Mouse (Mus musculus): Measurements from ENCODE around the gene F11r. TPM values are rescaled to one million over a fixed set of nuclear protein-coding genes. Genes with fewer than 3 reads are reported as not detected.

The F11r gene
- polyA plus RNA-seq, 1 experiment from 2014 or later, result 9.4 TPM

- no peaks in the 10 kb centered on the region for H3K36me3 ChIP-seq (replicated peaks)
- 0 out of 2 replicates have a peak, but pooled peaks cover 3% of the 10 kb centered on the region for H3K9me3 ChIP-seq
- H3K4me1 ChIP-seq, result peaks cover 9% of the 10 kb centered on the region
- 56% methylated on average over 9 of the region's 9 CpGs for WGBS
- H3K9ac ChIP-seq, result no peak overlapping the region
- no peak overlapping the region for H3K4me3 ChIP-seq
- no peak for ATAC-seq (replicated peaks)
- H3K27me3 ChIP-seq (replicated peaks), result peaks cover 38% of the 10 kb centered on the region
- H3K27ac ChIP-seq, result 0 out of 2 replicates have a peak overlapping the region, but pooled peaks have one; percentile 11
- H3K4me2 ChIP-seq, result no peak overlapping the region
Measured at GRCm38 (mm10) chr1:171440025-171440725, 2.8 kb downstream of the F11r start.

GRCm38 (mm10) chr1:171441466-171442412 lies 4.4 kb downstream of the F11r start:
- no peaks in the 10 kb centered on the region for H3K36me3 ChIP-seq (replicated peaks)
- H3K9ac ChIP-seq, result no peak overlapping the region
- ATAC-seq (replicated peaks), result no peak
- 65% methylated on average over 7 of the region's 7 CpGs for WGBS
- peaks cover 32% of the 10 kb centered on the region for H3K27me3 ChIP-seq (replicated peaks)
- no peak overlapping the region for H3K4me3 ChIP-seq
- no peak overlapping the region for H3K4me2 ChIP-seq
- 0 out of 2 replicates have a peak, but pooled peaks cover 3% of the 10 kb centered on the region for H3K9me3 ChIP-seq
- no peak overlapping the region for H3K27ac ChIP-seq
- H3K4me1 ChIP-seq, result peaks cover 9% of the 10 kb centered on the region

GRCm38 (mm10) chr1:171442413-171442760 lies 5.1 kb downstream of the F11r start:
- 50% methylated on average over 8 of the region's 8 CpGs for WGBS
- no peak for ATAC-seq (replicated peaks)
- H3K9ac ChIP-seq, result no peak overlapping the region
- H3K36me3 ChIP-seq (replicated peaks), result no peaks in the 10 kb centered on the region
- H3K4me1 ChIP-seq, result peaks cover 5% of the 10 kb centered on the region
- H3K4me3 ChIP-seq, result no peak overlapping the region
- H3K27ac ChIP-seq, result no peak overlapping the region
- H3K27me3 ChIP-seq (replicated peaks), result peaks cover 26% of the 10 kb centered on the region
- no peak overlapping the region for H3K4me2 ChIP-seq
- 0 out of 2 replicates have a peak, but pooled peaks cover 3% of the 10 kb centered on the region for H3K9me3 ChIP-seq

- H3K27ac ChIP-seq, result no peak overlapping the region
- no peaks in the 10 kb centered on the region for H3K27me3 ChIP-seq (replicated peaks)
- H3K36me3 ChIP-seq (replicated peaks), result no peaks in the 10 kb centered on the region
- no peak for ATAC-seq (replicated peaks)
- no peak overlapping the region for H3K4me2 ChIP-seq
- H3K9me3 ChIP-seq, result 0 out of 2 replicates have a peak, but pooled peaks cover 3% of the 10 kb centered on the region
- H3K9ac ChIP-seq, result no peak overlapping the region
- WGBS, result 92% methylated on average over 5 of the region's 5 CpGs
- no peaks in the 10 kb centered on the region for H3K4me1 ChIP-seq
- H3K4me3 ChIP-seq, result no peak overlapping the region
Measured at GRCm38 (mm10) chr1:171445050-171445449, 7.7 kb downstream of the F11r start.

GRCm38 (mm10) chr1:171446854-171447253 lies 9.5 kb downstream of the F11r start:
- Histone ChIP-seq H3K4me3 (no peak overlapping the region), H3K4me1 (no peaks in the 10 kb centered on the region), H3K27ac (no peak overlapping the region), H3K9ac (no peak overlapping the region), H3K27me3 (replicated peaks) (no peaks in the 10 kb centered on the region), H3K9me3 (0 out of 2 replicates have a peak, but pooled peaks cover 3% of the 10 kb centered on the region), H3K4me2 (no peak overlapping the region), H3K36me3 (replicated peaks) (no peaks in the 10 kb centered on the region)
- WGBS, result 82% methylated on average over 7 of the region's 7 CpGs
- no peak for ATAC-seq (replicated peaks)

GRCm38 (mm10) chr1:171447692-171448091 lies 10.4 kb downstream of the F11r start:
- Histone ChIP-seq H3K27ac (no peak overlapping the region), H3K4me1 (no peaks in the 10 kb centered on the region), H3K36me3 (replicated peaks) (no peaks in the 10 kb centered on the region), H3K9ac (no peak overlapping the region), H3K4me3 (no peak overlapping the region), H3K9me3 (0 out of 2 replicates have a peak, but pooled peaks cover 3% of the 10 kb centered on the region), H3K4me2 (no peak overlapping the region), H3K27me3 (replicated peaks) (no peaks in the 10 kb centered on the region)
- 81% methylated on average over 10 of the region's 10 CpGs for WGBS
- no peak for ATAC-seq (replicated peaks)

- H3K4me2 ChIP-seq, result no peak overlapping the region
- no peaks in the 10 kb centered on the region for H3K9me3 ChIP-seq
- ATAC-seq (replicated peaks), result no peak
- H3K9ac ChIP-seq, result no peak overlapping the region
- H3K4me3 ChIP-seq, result no peak overlapping the region
- no peak overlapping the region for H3K27ac ChIP-seq
- no peaks in the 10 kb centered on the region for H3K36me3 ChIP-seq (replicated peaks)
- WGBS, result 89% methylated on average over 11 of the region's 11 CpGs
- H3K4me1 ChIP-seq, result no peaks in the 10 kb centered on the region
- H3K27me3 ChIP-seq (replicated peaks), result no peaks in the 10 kb centered on the region
Measured at GRCm38 (mm10) chr1:171450062-171450461, 12.7 kb downstream of the F11r start.

GRCm38 (mm10) chr1:171451001-171451400 lies 13.7 kb downstream of the F11r start:
- Histone ChIP-seq H3K9ac (no peak overlapping the region), H3K36me3 (replicated peaks) (no peaks in the 10 kb centered on the region), H3K27ac (no peak overlapping the region), H3K4me3 (no peak overlapping the region), H3K4me2 (no peak overlapping the region), H3K4me1 (no peaks in the 10 kb centered on the region), H3K9me3 (no peaks in the 10 kb centered on the region), H3K27me3 (replicated peaks) (no peaks in the 10 kb centered on the region)
- ATAC-seq (replicated peaks), result no peak
- WGBS, result 84% methylated on average over 10 of the region's 10 CpGs

GRCm38 (mm10) chr1:171452522-171452921 lies 15.2 kb downstream of the F11r start:
- ATAC-seq (replicated peaks), result no peak
- no peak overlapping the region for H3K4me2 ChIP-seq
- WGBS, result 81% methylated on average over 5 of the region's 5 CpGs

GRCm38 (mm10) chr1:171452923-171453322 lies 15.6 kb downstream of the F11r start:
- Histone ChIP-seq H3K4me2 (no peak overlapping the region), H3K4me1 (no peaks in the 10 kb centered on the region), H3K9ac (no peak overlapping the region), H3K27ac (no peak overlapping the region), H3K36me3 (replicated peaks) (no peaks in the 10 kb centered on the region), H3K9me3 (no peaks in the 10 kb centered on the region), H3K4me3 (no peak overlapping the region), H3K27me3 (replicated peaks) (no peaks in the 10 kb centered on the region)
- WGBS, result 81% methylated on average over 5 of the region's 5 CpGs
- ATAC-seq (replicated peaks), result no peak

More at GRCm38 (mm10) chr1:171452522-171452921, 15.2 kb downstream of the F11r start:
- Histone ChIP-seq H3K27ac (no peak overlapping the region), H3K4me1 (no peaks in the 10 kb centered on the region), H3K4me3 (no peak overlapping the region), H3K9ac (no peak overlapping the region), H3K9me3 (no peaks in the 10 kb centered on the region), H3K27me3 (replicated peaks) (no peaks in the 10 kb centered on the region), H3K36me3 (replicated peaks) (no peaks in the 10 kb centered on the region)

- no peak for ATAC-seq (replicated peaks)
- Histone ChIP-seq H3K4me1 (peaks cover 4% of the 10 kb centered on the region; the same call in 1 of the 2 replicates), H3K9ac (no peak overlapping the region), H3K4me3 (no peak overlapping the region), H3K36me3 (replicated peaks) (no peaks in the 10 kb centered on the region), H3K27ac (no peak overlapping the region), H3K4me2 (no peak overlapping the region), H3K9me3 (no peaks in the 10 kb centered on the region), H3K27me3 (replicated peaks) (no peaks in the 10 kb centered on the region)
- WGBS, result 86% methylated on average over 6 of the region's 6 CpGs
Measured at GRCm38 (mm10) chr1:171454926-171455325, 17.6 kb downstream of the F11r start.

GRCm38 (mm10) chr1:171457568-171457967 lies 20.2 kb downstream of the F11r start:
- Histone ChIP-seq H3K27ac (no peak overlapping the region), H3K4me3 (no peak overlapping the region), H3K9me3 (no peaks in the 10 kb centered on the region), H3K4me1 (peaks cover 6% of the 10 kb centered on the region; the same call in 1 of the 2 replicates), H3K27me3 (replicated peaks) (no peaks in the 10 kb centered on the region), H3K9ac (no peak overlapping the region), H3K36me3 (replicated peaks) (no peaks in the 10 kb centered on the region), H3K4me2 (no peak overlapping the region)
- 98% methylated on average over 1 of the region's 1 CpGs for WGBS
- no peak for ATAC-seq (replicated peaks)
